Mouse (Mus musculus) limb, embryonic 14.5 days (tissue): Measurements from ENCODE around the gene Slc30a2. TPM values are rescaled to one million over a fixed set of nuclear protein-coding genes. Genes with fewer than 3 reads are reported as not detected.
"Not testable (repeated sequence)": the region's sequence is repeated elsewhere in the genome, so short reads cannot be mapped to it uniquely, and the experiment has no call there.

Experiments used
- ATAC-seq: fragments of 200-750 bp; cut with Nextera tagmentation; 2 replicates; pipeline ENCODE4 v1.8.0; 2017; ENCODE audit warnings: low read depth, moderate number of reproducible peaks, moderate TSS enrichment; ENCODE audit not compliant: low FRiP score
- DNase-seq: peaks from one replicate; pipeline ENCODE4 v3.0.0-alpha.2; 2015; ENCODE audit warnings: low spot score
- H3K27ac ChIP-seq: fragments of 300-500 bp; sonication (generic); replicated peaks from 2 replicates; pipeline ENCODE4 v1.5.1; 2014; ENCODE audit warnings: low read depth, mild to moderate bottlenecking, low read length, moderate library complexity, mixed read lengths
- H3K27me3 ChIP-seq: fragments of 300-500 bp; sonication (generic); 2 replicates; pipeline ENCODE4 v1.6.1; 2014; ENCODE audit warnings: low read length, mixed read lengths; ENCODE audit not compliant: control insufficient read depth, insufficient read depth
- H3K36me3 ChIP-seq: fragments of 300-500 bp; sonication (generic); 2 replicates; pipeline ENCODE4 v1.6.1; 2014; ENCODE audit warnings: mild to moderate bottlenecking, low read length, moderate library complexity, mixed read lengths; ENCODE audit not compliant: control insufficient read depth, insufficient read depth
- H3K4me1 ChIP-seq: fragments of 300-500 bp; sonication (generic); 2 replicates; pipeline ENCODE4 v1.6.1; 2014; ENCODE audit warnings: antibody characterized with exemption, low read length, mixed read lengths; ENCODE audit not compliant: control insufficient read depth, insufficient read depth
- H3K4me2 ChIP-seq: fragments of 300-500 bp; sonication (generic); replicated peaks from 2 replicates; pipeline ENCODE4 v1.6.1; 2014; ENCODE audit warnings: low read depth, mild to moderate bottlenecking, low read length, moderate library complexity; ENCODE audit not compliant: severe bottlenecking
- H3K4me3 ChIP-seq: fragments of 300-500 bp; sonication (generic); replicated peaks from 2 replicates; pipeline ENCODE4 v1.5.1; 2014; ENCODE audit warnings: low read length
- H3K9ac ChIP-seq: fragments of 300-500 bp; sonication (generic); 2 replicates; pipeline ENCODE4 v1.6.1; 2014; ENCODE audit warnings: mild to moderate bottlenecking, low read depth, low read length, moderate library complexity; ENCODE audit not compliant: severe bottlenecking
- H3K9me3 ChIP-seq: fragments of 300-500 bp; sonication (generic); 2 replicates; pipeline ENCODE4 v1.6.1; 2016; ENCODE audit warnings: low read length; ENCODE audit not compliant: control insufficient read depth
- POLR2A ChIP-seq: fragments of 200-500 bp; IDR thresholded peaks from 2 replicates; pipeline ENCODE4 v1.8.0; 2012; ENCODE audit warnings: inconsistent platforms, mild to moderate bottlenecking, moderate library complexity, borderline replicate concordance; ENCODE audit not compliant: insufficient read depth, insufficient read length; ENCODE audit errors: extremely low read depth
- WGBS: fragments of 180-500 bp; shearing (Covaris S2); extraction: QIAGEN DNeasy Blood & Tissue Kit; methylation state at CpG from one replicate; pipeline ENCODE4 v1.1.7; 2014; 5-methylcytosine and 5-hydroxymethylcytosine counted together
- polyA plus RNA-seq, 2 experiments: library from polyadenylated mRNA; depleted of rRNA in 1 of 2; stranded (reverse) in 1 of 2; unstranded in 1 of 2; fragments of >200 nt; fragmentation: Nextera tagmentation in 1 of 2; extraction: Ambion mirVana in 1 of 2; gene quantifications; 2 replicates each; pipeline versions ENCODE4 v1.2.1 to v1.2.3; 2012 to 2014

The Slc30a2 gene
- polyA plus RNA-seq (2012; rRNA removed) (0.76 and 0.78 TPM in 2 replicates), polyA plus RNA-seq (2014; fragmentation: Nextera tagmentation; extraction: Ambion mirVana) (0.21 and 0.54 TPM in 2 replicates)

DNA sequence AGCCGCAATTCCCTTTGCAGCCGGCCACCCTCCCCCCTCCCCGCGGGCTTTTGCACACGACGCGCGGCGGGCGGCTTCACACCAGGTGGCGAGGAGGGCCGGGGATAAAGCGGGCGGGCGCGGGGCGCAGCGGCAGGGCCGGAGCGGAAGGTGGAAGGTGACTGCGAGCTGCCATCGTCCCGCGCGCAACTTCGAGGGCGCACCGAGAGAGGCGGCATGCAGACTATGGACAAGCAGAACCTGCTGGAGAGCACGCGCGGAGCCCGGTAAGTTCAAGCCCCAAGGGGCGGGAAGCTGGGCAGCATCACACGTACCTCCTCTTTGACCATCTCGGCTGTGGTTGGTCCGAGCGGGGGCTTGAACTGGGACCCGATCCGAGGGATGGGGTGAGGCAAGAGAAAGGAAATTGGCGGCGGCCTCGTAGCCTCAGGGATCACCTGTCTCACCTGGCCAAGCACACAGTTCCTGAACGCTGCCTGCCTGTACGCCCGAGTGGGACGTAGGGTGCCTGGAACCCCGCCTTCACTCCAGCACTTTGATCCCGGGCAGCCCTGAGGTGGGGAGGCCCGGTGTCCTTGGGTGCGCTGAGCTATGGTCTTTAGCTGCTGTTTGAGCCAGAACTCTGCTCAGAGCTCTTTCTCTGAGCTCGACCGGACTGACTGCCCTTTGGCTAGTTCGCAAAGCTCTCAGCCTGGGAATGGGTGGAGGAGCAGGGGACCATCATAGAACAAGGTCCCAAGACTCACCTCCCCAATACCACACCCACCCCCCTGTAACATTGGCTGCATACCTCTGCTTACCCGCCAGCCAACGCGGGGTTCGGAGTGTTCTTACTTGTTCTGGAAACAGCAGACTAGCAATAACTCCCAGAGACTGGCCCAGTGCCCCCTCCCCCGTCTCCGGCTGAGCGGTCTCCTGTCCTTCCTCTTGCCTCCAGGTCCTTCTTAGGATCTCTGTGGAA lies at the start of gene Slc30a2:
Gene Slc30a2, plus strand, starts transcription at position 111 of the 961 bp plus-strand sequence.
- DNase-seq (no peak), ATAC-seq (no peak)
- TF ChIP-seq POLR2A = no peak
- H3K27ac ChIP-seq = no peak within 1 kb of the TSS
- peak within 1 kb of the TSS; percentile 47 for H3K4me2 ChIP-seq
- no peaks in the 10 kb centered on the region for H3K36me3 ChIP-seq
- peak within 1 kb of the TSS; percentile 38 for H3K9ac ChIP-seq
- WGBS = 2% methylated on average over 51 of the region's 61 CpGs
- H3K9me3 ChIP-seq = no peaks in the 10 kb centered on the region
- peak within 1 kb of the TSS; percentile 32 for H3K4me3 ChIP-seq
- H3K27me3 ChIP-seq = peaks cover 37% of the 10 kb centered on the region
- peaks cover 8% of the 10 kb centered on the region for H3K4me1 ChIP-seq

DNA sequence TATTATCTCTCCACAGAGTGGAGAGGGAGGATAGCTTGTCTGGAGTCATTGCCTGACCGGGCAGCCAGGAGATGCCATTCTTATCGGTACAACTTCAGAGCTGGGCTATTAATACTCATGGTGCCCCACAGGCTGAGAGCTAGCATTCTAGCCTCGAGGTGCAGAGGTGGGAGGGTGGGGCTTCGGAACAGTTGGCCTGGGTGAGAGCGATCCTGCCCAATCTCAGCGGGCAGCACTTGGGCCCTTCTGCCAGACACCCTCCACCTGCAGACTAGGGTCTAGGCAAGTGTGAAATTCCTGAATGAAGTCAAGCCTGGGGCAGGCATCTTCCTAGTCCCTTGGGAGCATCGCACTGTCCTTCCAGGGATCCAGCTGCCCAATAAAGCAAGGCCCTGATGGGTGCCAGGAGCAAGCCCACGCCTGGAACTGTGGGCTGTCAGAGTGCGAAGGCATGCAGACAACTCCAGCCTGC lies 49.3 kb upstream of the Slc30a2 start:
- H3K9ac ChIP-seq = no peak overlapping the region
- 45% methylated on average over 9 of the region's 9 CpGs for WGBS
- no peak for DNase-seq

DNA sequence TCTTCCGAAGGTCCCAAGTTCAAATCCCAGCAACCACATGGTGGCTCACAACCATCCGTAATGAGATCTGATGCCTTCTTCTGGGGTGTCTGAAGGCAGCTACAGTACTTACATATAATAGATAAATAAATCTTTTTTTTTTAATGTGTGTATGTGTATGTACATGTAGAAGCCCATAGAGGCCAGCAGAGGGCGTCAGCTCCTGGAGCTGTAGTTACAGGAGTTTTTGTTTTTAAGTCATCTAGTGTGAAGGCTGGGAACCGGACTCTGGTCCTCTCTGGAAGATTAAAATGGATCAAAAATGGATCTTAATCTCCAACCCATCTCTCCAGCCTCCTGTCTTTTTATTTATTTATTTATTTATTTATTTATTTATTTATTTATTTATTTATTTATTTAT lies 46.9 kb upstream of the Slc30a2 start:
- not testable (repeated sequence) for H3K4me2 ChIP-seq, H3K27me3 ChIP-seq, H3K27ac ChIP-seq, H3K9me3 ChIP-seq, DNase-seq, H3K4me3 ChIP-seq, H3K4me1 ChIP-seq, H3K36me3 ChIP-seq, H3K9ac ChIP-seq, ATAC-seq
- WGBS = 85% methylated on average over 4 of the region's 4 CpGs

More for the DNA sequence above, 49.3 kb upstream of the Slc30a2 start:
- Histone ChIP-seq H3K4me3 (no peak overlapping the region), H3K27ac (no peak overlapping the region), H3K4me2 (no peak overlapping the region), H3K4me1 (no peaks in the 10 kb centered on the region; the same call in 1 of the 2 replicates), H3K36me3 (no peaks in the 10 kb centered on the region), H3K9me3 (no peaks in the 10 kb centered on the region), H3K27me3 (no peaks in the 10 kb centered on the region)
- ATAC-seq = no peak
- TF ChIP-seq POLR2A = no peak

DNA sequence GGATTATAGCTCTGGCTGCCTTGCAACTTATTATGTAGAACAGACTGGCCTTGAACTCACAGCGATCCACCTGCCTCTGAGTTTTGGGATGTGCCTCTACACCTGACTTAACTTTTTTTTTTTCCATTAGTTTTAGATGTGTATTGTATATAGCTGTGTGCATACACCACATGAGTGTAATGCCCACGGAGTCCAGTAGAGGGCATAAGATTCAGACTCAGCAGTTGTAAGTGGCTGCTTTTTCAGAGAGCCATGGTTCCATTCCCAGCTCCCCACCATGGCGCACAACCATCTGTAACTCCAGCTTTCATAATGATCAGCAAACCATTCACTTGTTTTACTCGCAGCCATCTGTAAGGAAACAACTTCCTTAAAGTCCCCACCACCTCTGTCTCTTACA lies 46.5 kb upstream of the Slc30a2 start:
- no peaks in the 10 kb centered on the region for H3K36me3 ChIP-seq
- H3K27me3 ChIP-seq = no peaks in the 10 kb centered on the region
- no peak overlapping the region for H3K4me2 ChIP-seq
- no peak overlapping the region for H3K9ac ChIP-seq
- H3K4me3 ChIP-seq = no peak overlapping the region
- no peak for ATAC-seq
- TF ChIP-seq POLR2A = no peak
- no peak for DNase-seq
- no peaks in the 10 kb centered on the region for H3K4me1 ChIP-seq
- no peaks in the 10 kb centered on the region for H3K9me3 ChIP-seq
- WGBS = 94% methylated on average over 4 of the region's 4 CpGs
- no peak overlapping the region for H3K27ac ChIP-seq

DNA sequence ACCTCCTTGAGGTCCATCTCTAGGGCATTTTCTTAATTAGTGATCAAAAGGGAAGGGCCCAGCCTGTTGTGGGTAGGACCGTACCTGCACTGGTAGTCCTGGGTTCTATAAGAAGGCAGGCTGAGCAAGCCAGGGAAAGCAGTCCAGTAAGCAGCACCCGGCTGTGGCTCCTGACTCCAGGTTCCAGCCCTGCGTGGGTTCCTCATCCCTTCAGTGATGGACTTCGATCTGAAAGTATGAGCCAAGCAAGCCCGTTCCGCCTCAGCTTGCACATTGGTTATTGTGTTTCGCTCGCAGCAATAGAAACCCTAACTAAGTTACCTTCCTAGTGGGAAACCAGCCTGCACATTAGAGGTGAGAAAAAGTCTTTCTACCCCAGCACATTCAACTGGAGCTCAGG lies 45.6 kb upstream of the Slc30a2 start:
- H3K27me3 ChIP-seq = no peaks in the 10 kb centered on the region
- DNase-seq (no peak), ATAC-seq (no peak)
- no peak overlapping the region for H3K27ac ChIP-seq
- no peak for TF ChIP-seq POLR2A
- no peaks in the 10 kb centered on the region for H3K4me1 ChIP-seq
- H3K4me3 ChIP-seq = no peak overlapping the region
- H3K9me3 ChIP-seq = no peaks in the 10 kb centered on the region
- no peak overlapping the region for H3K9ac ChIP-seq
- no peaks in the 10 kb centered on the region for H3K36me3 ChIP-seq
- H3K4me2 ChIP-seq = no peak overlapping the region
- 90% methylated on average over 8 of the region's 8 CpGs for WGBS
